Mouse (Mus musculus) liver, embryonic 14.5 days (tissue): ENCODE measurements at regions not wholly inside any gene's neighbourhood (a gene's known extent, or its start where the extent isn't known, plus 50 kb on each side); places are given as distances from the start of the nearest gene placed in this dataset.

Source experiments
- CTCF ChIP-seq: IDR thresholded peaks from 2 replicates; pipeline ENCODE4 v1.5.1; 2016; ENCODE audit warnings: antibody characterized with exemption, low read depth, control low read depth
- EP300 ChIP-seq: IDR thresholded peaks from 2 replicates; pipeline ENCODE4 v1.6.1; 2016; ENCODE audit warnings: antibody characterized with exemption, low read depth

- TF ChIP-seq EP300, result no peak
- no peak for TF ChIP-seq CTCF
These were observed 79.6 kb upstream of the Asb5 start for GRCm38 (mm10) chr8:54449811-54450210.
